Mouse (Mus musculus) T-cell, adult 2 months (primary cell): Measurements from ENCODE around the gene Pcyt1a.
A peak's percentile ranks its signal among the peaks of the same experiment; 100 is the strongest.

Experiments used
- DNase-seq: peaks from one replicate; pipeline ENCODE4 v3.0.0; 2022; ENCODE audit warnings: low spot score

Pcyt1a gene

GRCm38 (mm10) chr16:32430474-32431046, at the start of gene Pcyt1a:
Gene Pcyt1a (plus strand): TSS chr16:32430921.
- peak; percentile 62 for DNase-seq

- DNase-seq: no peak
Measured at GRCm38 (mm10) chr16:32382901-32383300, 47.8 kb upstream of the Pcyt1a start.

- no peak for DNase-seq
Measured at GRCm38 (mm10) chr16:32384885-32385284, 45.8 kb upstream of the Pcyt1a start.

- DNase-seq: no peak
Measured at GRCm38 (mm10) chr16:32386826-32387225, 43.9 kb upstream of the Pcyt1a start.

GRCm38 (mm10) chr16:32389049-32389448, 41.7 kb upstream of the Pcyt1a start:
- DNase-seq: no peak

GRCm38 (mm10) chr16:32389841-32390240, 40.9 kb upstream of the Pcyt1a start:
- DNase-seq: no peak

GRCm38 (mm10) chr16:32390882-32391281, 39.8 kb upstream of the Pcyt1a start:
- no peak for DNase-seq

GRCm38 (mm10) chr16:32395679-32396540, 34.8 kb upstream of the Pcyt1a start:
- no peak for DNase-seq

GRCm38 (mm10) chr16:32396541-32396835, 34.2 kb upstream of the Pcyt1a start:
- DNase-seq: no peak

- DNase-seq: no peak
Measured at GRCm38 (mm10) chr16:32398206-32398605, 32.5 kb upstream of the Pcyt1a start.

- DNase-seq: no peak
Measured at GRCm38 (mm10) chr16:32400267-32400666, 30.5 kb upstream of the Pcyt1a start, which contains the start of gene Tm4sf19. Gene Tm4sf19 (plus strand): TSS chr16:32400506.

GRCm38 (mm10) chr16:32401335-32401965, 29.3 kb upstream of the Pcyt1a start:
- no peak for DNase-seq

- no peak for DNase-seq
Measured at GRCm38 (mm10) chr16:32402818-32403217, 27.9 kb upstream of the Pcyt1a start.

GRCm38 (mm10) chr16:32405716-32406115, 25.0 kb upstream of the Pcyt1a start:
- DNase-seq: no peak

GRCm38 (mm10) chr16:32406671-32407070, 24.1 kb upstream of the Pcyt1a start:
- no peak for DNase-seq

GRCm38 (mm10) chr16:32407730-32408129, 23.0 kb upstream of the Pcyt1a start:
- DNase-seq: no peak

- DNase-seq: no peak
Measured at GRCm38 (mm10) chr16:32417457-32417856, 13.3 kb upstream of the Pcyt1a start.

- peak; percentile 90 for DNase-seq
Measured at GRCm38 (mm10) chr16:32419517-32420483, 10.9 kb upstream of the Pcyt1a start, which contains the start of gene Tctex1d2. Gene Tctex1d2 (plus strand): TSS chr16:32419702.

- no peak for DNase-seq
Measured at GRCm38 (mm10) chr16:32427506-32427905, 3.2 kb upstream of the Pcyt1a start.

GRCm38 (mm10) chr16:32431047-32431591, 398 bp downstream of the Pcyt1a start:
- peak; percentile 28 for DNase-seq

GRCm38 (mm10) chr16:32431926-32432325, 1.2 kb downstream of the Pcyt1a start:
- no peak for DNase-seq

GRCm38 (mm10) chr16:32433138-32433537, 2.4 kb downstream of the Pcyt1a start:
- no peak for DNase-seq
